Mouse (Mus musculus): Measurements from ENCODE around the gene Hyal3. TPM values are rescaled to one million over a fixed set of nuclear protein-coding genes. Genes with fewer than 3 reads are reported as not detected.

Hyal3 gene
- total RNA-seq, 1 experiment from 2014 or later, result 0.35 TPM

GRCm38 (mm10) chr9:107624539-107624938 is 43.9 kb downstream of the Hyal3 start:
- ATAC-seq (replicated peaks in 1 of 2; ENCODE audit: insufficient read depth in 1 of 2, low FRiP score in 2 of 2, low TSS enrichment in 1 of 2, low read depth in 1 of 2, poor library complexity in 2 of 2, severe bottlenecking in 2 of 2), result peak; percentile 44 to 54; a peak in 3 of 4 replicates

GRCm38 (mm10) chr9:107624951-107625350 is 44.3 kb downstream of the Hyal3 start:
- no peak for ATAC-seq (replicated peaks in 1 of 2; ENCODE audit: insufficient read depth in 1 of 2, low FRiP score in 2 of 2, low TSS enrichment in 1 of 2, low read depth in 1 of 2, poor library complexity in 2 of 2, severe bottlenecking in 2 of 2)

GRCm38 (mm10) chr9:107625351-107626128 is 44.9 kb downstream of the Hyal3 start:
- ATAC-seq (replicated peaks in 1 of 2; ENCODE audit: insufficient read depth in 1 of 2, low FRiP score in 2 of 2, low TSS enrichment in 1 of 2, low read depth in 1 of 2, poor library complexity in 2 of 2, severe bottlenecking in 2 of 2), result no peak

- ATAC-seq (replicated peaks in 1 of 2; ENCODE audit: insufficient read depth in 1 of 2, low FRiP score in 2 of 2, low TSS enrichment in 1 of 2, low read depth in 1 of 2, poor library complexity in 2 of 2, severe bottlenecking in 2 of 2), result peak in 1 of 2 experiments; percentile 21; a peak in 1 of 4 replicates
Measured at GRCm38 (mm10) chr9:107626158-107626843, 45.7 kb downstream of the Hyal3 start.

GRCm38 (mm10) chr9:107626844-107627277 is 46.2 kb downstream of the Hyal3 start:
- peak; percentile 27 to 46; a peak in 2 of 4 replicates for ATAC-seq (replicated peaks in 1 of 2; ENCODE audit: insufficient read depth in 1 of 2, low FRiP score in 2 of 2, low TSS enrichment in 1 of 2, low read depth in 1 of 2, poor library complexity in 2 of 2, severe bottlenecking in 2 of 2)

GRCm38 (mm10) chr9:107627387-107628255 is 47.0 kb downstream of the Hyal3 start:
- no peak for ATAC-seq (replicated peaks in 1 of 2; ENCODE audit: insufficient read depth in 1 of 2, low FRiP score in 2 of 2, low TSS enrichment in 1 of 2, low read depth in 1 of 2, poor library complexity in 2 of 2, severe bottlenecking in 2 of 2)

GRCm38 (mm10) chr9:107628721-107629410 is 48.2 kb downstream of the Hyal3 start:
- peak; percentile 67 to 71 for ATAC-seq (replicated peaks in 1 of 2; ENCODE audit: insufficient read depth in 1 of 2, low FRiP score in 2 of 2, low TSS enrichment in 1 of 2, low read depth in 1 of 2, poor library complexity in 2 of 2, severe bottlenecking in 2 of 2)

- ATAC-seq (replicated peaks in 1 of 2; ENCODE audit: insufficient read depth in 1 of 2, low FRiP score in 2 of 2, low TSS enrichment in 1 of 2, low read depth in 1 of 2, poor library complexity in 2 of 2, severe bottlenecking in 2 of 2), result no peak
Measured at GRCm38 (mm10) chr9:107629411-107629730, 48.8 kb downstream of the Hyal3 start.

GRCm38 (mm10) chr9:107629901-107630425 is 49.3 kb downstream of the Hyal3 start:
- no peak for ATAC-seq (replicated peaks in 1 of 2; ENCODE audit: insufficient read depth in 1 of 2, low FRiP score in 2 of 2, low TSS enrichment in 1 of 2, low read depth in 1 of 2, poor library complexity in 2 of 2, severe bottlenecking in 2 of 2)

- no peak for ATAC-seq (replicated peaks in 1 of 2; ENCODE audit: insufficient read depth in 1 of 2, low FRiP score in 2 of 2, low TSS enrichment in 1 of 2, low read depth in 1 of 2, poor library complexity in 2 of 2, severe bottlenecking in 2 of 2)
Measured at GRCm38 (mm10) chr9:107630576-107630975, 50.0 kb downstream of the Hyal3 start.

GRCm38 (mm10) chr9:107631311-107631826 is 50.8 kb downstream of the Hyal3 start:
- ATAC-seq (replicated peaks in 1 of 2; ENCODE audit: insufficient read depth in 1 of 2, low FRiP score in 2 of 2, low TSS enrichment in 1 of 2, low read depth in 1 of 2, poor library complexity in 2 of 2, severe bottlenecking in 2 of 2), result no peak

- ATAC-seq (replicated peaks in 1 of 2; ENCODE audit: insufficient read depth in 1 of 2, low FRiP score in 2 of 2, low TSS enrichment in 1 of 2, low read depth in 1 of 2, poor library complexity in 2 of 2, severe bottlenecking in 2 of 2), result no peak
Measured at GRCm38 (mm10) chr9:107631861-107632260, 51.2 kb downstream of the Hyal3 start.

GRCm38 (mm10) chr9:107632478-107632877 is 51.9 kb downstream of the Hyal3 start:
- no peak for ATAC-seq (replicated peaks in 1 of 2; ENCODE audit: insufficient read depth in 1 of 2, low FRiP score in 2 of 2, low TSS enrichment in 1 of 2, low read depth in 1 of 2, poor library complexity in 2 of 2, severe bottlenecking in 2 of 2)

- ATAC-seq (replicated peaks in 1 of 2; ENCODE audit: insufficient read depth in 1 of 2, low FRiP score in 2 of 2, low TSS enrichment in 1 of 2, low read depth in 1 of 2, poor library complexity in 2 of 2, severe bottlenecking in 2 of 2), result peak; percentile 63 to 69
Measured at GRCm38 (mm10) chr9:107633091-107633660, 52.6 kb downstream of the Hyal3 start.

GRCm38 (mm10) chr9:107633661-107634405 is 53.2 kb downstream of the Hyal3 start:
- no peak for ATAC-seq (replicated peaks in 1 of 2; ENCODE audit: insufficient read depth in 1 of 2, low FRiP score in 2 of 2, low TSS enrichment in 1 of 2, low read depth in 1 of 2, poor library complexity in 2 of 2, severe bottlenecking in 2 of 2)
